Mouse (Mus musculus): ENCODE results near the gene Vapb. TPM values are rescaled to one million over a fixed set of nuclear protein-coding genes. Genes with fewer than 3 reads are reported as not detected.
"Not testable (repeated sequence)": the region's sequence is repeated elsewhere in the genome, so short reads cannot be mapped to it uniquely, and the experiment has no call there.

Vapb gene
- polyA plus RNA-seq, 1 experiment from 2014 or later, result 15.1 TPM

DNA sequence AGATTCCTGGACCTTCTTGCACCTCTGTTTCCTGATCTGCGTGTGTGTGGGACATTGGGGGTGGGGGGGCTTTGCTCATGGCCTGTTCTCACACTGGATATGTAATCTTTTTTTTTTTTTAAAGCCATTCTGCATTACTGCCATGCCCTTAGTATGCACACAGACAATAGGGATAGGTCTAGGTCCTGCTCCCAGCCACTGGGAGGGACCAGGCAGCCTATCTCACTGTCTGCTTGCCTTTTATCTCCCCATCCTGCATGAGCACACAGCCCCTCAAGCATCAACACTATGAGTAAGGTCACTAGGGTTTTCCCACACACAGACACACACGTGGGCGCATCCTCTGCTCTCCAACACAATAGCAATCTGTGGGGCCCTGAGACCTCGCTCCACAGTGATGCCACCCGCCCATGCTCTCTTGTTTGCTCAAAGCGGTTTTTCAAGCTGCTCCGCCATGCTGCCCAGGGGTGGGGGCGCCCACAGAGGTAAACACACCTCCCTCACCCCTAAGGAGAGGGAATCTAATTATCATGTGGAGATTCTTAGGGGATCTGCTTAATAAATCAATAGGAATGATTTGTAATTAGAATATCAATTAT lies 22.6 kb upstream of the Vapb start:
- Histone ChIP-seq H3K27ac (replicated peaks) (peak overlapping the region; percentile 68), H3K4me2 (no peak overlapping the region), H3K9me3 (no peaks in the 10 kb centered on the region), H3K27me3 (no peaks in the 10 kb centered on the region), H3K4me3 (no peak overlapping the region), H3K4me1 (replicated peaks) (peaks cover 22% of the 10 kb centered on the region), H3K36me3 (no peaks in the 10 kb centered on the region), H3K9ac (0 out of 2 replicates have a peak overlapping the region, but pooled peaks have one; percentile 17)
- ATAC-seq (ENCODE audit: low read depth), result peak; percentile 60
- 35% methylated on average over 8 of the region's 8 CpGs for WGBS

GRCm38 (mm10) chr2:173716966-173717365 lies 20.3 kb upstream of the Vapb start:
- peaks cover 22% of the 10 kb centered on the region for H3K4me1 ChIP-seq (replicated peaks)
- H3K27ac ChIP-seq (replicated peaks), result no peak overlapping the region
- H3K4me2 ChIP-seq, result no peak overlapping the region
- no peaks in the 10 kb centered on the region for H3K36me3 ChIP-seq
- no peak overlapping the region for H3K9ac ChIP-seq
- no peak for ATAC-seq (ENCODE audit: low read depth)
- no peak overlapping the region for H3K4me3 ChIP-seq
- 76% methylated on average over 5 of the region's 5 CpGs for WGBS
- no peaks in the 10 kb centered on the region for H3K9me3 ChIP-seq
- H3K27me3 ChIP-seq, result no peaks in the 10 kb centered on the region

- H3K27ac ChIP-seq (replicated peaks); H3K36me3 ChIP-seq; H3K27me3 ChIP-seq; H3K9me3 ChIP-seq; H3K4me2 ChIP-seq; H3K4me3 ChIP-seq; ATAC-seq (ENCODE audit: low read depth); H3K9ac ChIP-seq: not testable (repeated sequence)
- WGBS, result 79% methylated on average over 6 of the region's 7 CpGs
- peaks cover 19% of the 10 kb centered on the region for H3K4me1 ChIP-seq (replicated peaks)
These were observed 18.2 kb upstream of the Vapb start, which contains the start of gene 1700010B08Rik for GRCm38 (mm10) chr2:173719115-173719514. Gene 1700010B08Rik, plus strand, starts transcription at chr2:173719415.

- Histone ChIP-seq H3K4me3 (no peak overlapping the region), H3K27ac (replicated peaks) (no peak overlapping the region), H3K36me3 (no peaks in the 10 kb centered on the region), H3K4me1 (replicated peaks) (peaks cover 21% of the 10 kb centered on the region), H3K9ac (no peak overlapping the region), H3K9me3 (no peaks in the 10 kb centered on the region), H3K4me2 (no peak overlapping the region), H3K27me3 (no peaks in the 10 kb centered on the region)
- ATAC-seq (ENCODE audit: low read depth), result no peak
- 73% methylated on average over 11 of the region's 11 CpGs for WGBS
These were observed 15.0 kb upstream of the Vapb start for GRCm38 (mm10) chr2:173722251-173722857.

DNA sequence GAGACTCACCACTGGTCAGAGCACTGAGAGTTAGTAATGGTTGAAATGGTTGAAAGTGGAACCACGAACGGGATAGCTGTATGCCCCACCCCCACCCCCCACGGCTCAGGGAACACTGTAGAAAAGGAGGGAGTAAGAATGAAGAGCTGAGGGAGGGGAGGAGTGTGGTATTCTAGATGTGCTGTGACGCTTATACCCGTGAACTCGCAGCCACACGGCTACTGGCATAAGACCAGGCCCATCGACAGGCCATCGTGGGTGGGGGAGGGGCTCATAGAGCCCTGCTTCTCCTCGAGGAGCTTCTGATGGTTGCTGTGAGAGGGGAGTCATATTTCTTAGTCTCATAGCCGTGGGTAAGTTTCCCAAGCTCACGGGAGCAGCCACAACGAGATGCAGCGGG lies 12.9 kb upstream of the Vapb start:
- peak; percentile 37; the same call in 1 of the 2 replicates for ATAC-seq (ENCODE audit: low read depth)
- WGBS, result 19% methylated on average over 14 of the region's 14 CpGs
- no peaks in the 10 kb centered on the region for H3K27me3 ChIP-seq
- no peak overlapping the region for H3K4me3 ChIP-seq
- H3K9me3 ChIP-seq, result no peaks in the 10 kb centered on the region
- H3K36me3 ChIP-seq, result no peaks in the 10 kb centered on the region
- H3K9ac ChIP-seq, result no peak overlapping the region
- no peak overlapping the region for H3K4me2 ChIP-seq
- no peak overlapping the region for H3K27ac ChIP-seq (replicated peaks)
- H3K4me1 ChIP-seq (replicated peaks), result peaks cover 21% of the 10 kb centered on the region

DNA sequence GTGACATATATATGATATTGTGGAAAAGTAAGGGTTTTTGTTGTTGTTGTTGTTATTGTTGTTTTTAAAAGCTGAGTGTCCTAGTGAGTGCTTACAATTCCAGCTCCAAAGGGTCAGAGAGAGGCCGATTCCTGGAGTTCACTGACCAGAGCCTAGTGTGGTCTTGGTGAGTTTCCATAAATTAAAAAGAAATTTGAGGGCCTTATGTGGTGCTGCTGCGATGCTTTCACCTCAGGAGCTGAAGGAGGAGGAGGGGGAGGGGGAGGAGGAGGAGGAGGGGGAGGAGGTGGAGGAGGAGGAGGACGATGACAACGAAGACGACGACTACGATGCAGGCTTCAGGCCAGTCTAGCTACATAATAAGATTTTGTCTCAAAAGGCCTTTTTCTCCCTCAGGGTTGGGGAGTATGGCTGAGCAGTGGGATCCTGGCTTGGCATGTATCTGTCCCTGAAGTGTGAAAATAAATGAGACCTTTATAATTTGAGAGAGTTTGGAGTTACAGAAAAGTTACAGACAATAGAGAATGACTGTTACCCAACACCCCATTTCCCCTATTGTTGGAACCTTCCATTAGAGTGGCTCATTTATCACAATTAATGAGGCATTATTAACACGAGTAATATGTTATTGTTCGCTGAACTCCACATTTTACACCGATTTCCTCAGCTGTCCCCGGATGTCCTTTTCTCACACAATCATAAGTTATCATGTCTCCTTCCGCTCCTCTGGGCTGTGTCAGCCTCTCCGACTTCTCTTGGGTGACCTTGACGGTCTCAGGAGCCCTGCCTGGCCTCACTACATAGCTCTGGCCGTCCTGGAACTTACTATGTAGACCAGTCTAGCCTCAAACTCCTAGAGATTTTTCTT lies 12.1 kb upstream of the Vapb start:
- Histone ChIP-seq H3K4me2 (no peak overlapping the region), H3K27ac (replicated peaks) (no peak overlapping the region), H3K4me3 (no peak overlapping the region), H3K27me3 (no peaks in the 10 kb centered on the region), H3K4me1 (replicated peaks) (peaks cover 25% of the 10 kb centered on the region), H3K36me3 (no peaks in the 10 kb centered on the region), H3K9ac (no peak overlapping the region), H3K9me3 (no peaks in the 10 kb centered on the region)
- 0 out of 2 replicates have a peak, but pooled peaks have one; percentile 47 for ATAC-seq (ENCODE audit: low read depth)
- WGBS, result 22% methylated on average over 15 of the region's 15 CpGs

GRCm38 (mm10) chr2:173725819-173726218 lies 11.5 kb upstream of the Vapb start:
- Histone ChIP-seq H3K9ac (no peak overlapping the region), H3K4me3 (no peak overlapping the region), H3K36me3 (no peaks in the 10 kb centered on the region), H3K27me3 (no peaks in the 10 kb centered on the region), H3K4me1 (replicated peaks) (peaks cover 31% of the 10 kb centered on the region), H3K9me3 (no peaks in the 10 kb centered on the region), H3K4me2 (no peak overlapping the region), H3K27ac (replicated peaks) (no peak overlapping the region)
- no peak for ATAC-seq (ENCODE audit: low read depth)
- 84% methylated on average over 4 of the region's 4 CpGs for WGBS

DNA sequence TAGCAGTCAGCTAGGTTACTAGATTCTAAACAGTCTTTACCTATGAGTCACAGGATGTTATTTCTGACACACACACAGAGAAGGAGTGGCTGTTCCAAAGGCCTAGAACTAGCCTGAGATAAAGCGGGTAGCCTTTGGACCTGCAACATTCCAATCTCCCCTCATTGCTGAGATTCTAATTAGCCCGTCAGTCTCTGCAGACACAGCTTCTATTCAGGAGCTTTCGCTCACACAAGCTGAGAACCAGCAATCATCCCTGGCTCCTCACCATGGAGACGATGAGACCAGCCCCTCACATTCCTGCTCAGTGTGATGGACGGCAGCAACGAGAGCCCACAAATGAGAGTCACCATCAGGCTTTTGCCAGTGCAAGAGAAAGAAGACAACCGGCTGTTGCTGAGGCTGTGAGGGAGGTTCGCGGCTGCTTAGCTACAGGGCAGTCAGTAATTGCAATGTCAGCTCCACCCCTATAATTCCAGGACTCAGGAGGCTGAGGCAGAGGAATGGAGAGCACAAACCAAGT lies 6.8 kb upstream of the Vapb start:
- H3K9ac ChIP-seq, result peak overlapping the region; percentile 23; the same call in 1 of the 2 replicates
- H3K27me3 ChIP-seq, result no peaks in the 10 kb centered on the region
- no peak overlapping the region for H3K4me3 ChIP-seq
- peak overlapping the region; percentile 33; the same call in 1 of the 2 replicates for H3K27ac ChIP-seq (replicated peaks)
- peaks cover 34% of the 10 kb centered on the region for H3K4me1 ChIP-seq (replicated peaks)
- H3K9me3 ChIP-seq, result no peaks in the 10 kb centered on the region
- no peaks in the 10 kb centered on the region for H3K36me3 ChIP-seq
- ATAC-seq (ENCODE audit: low read depth), result peak; percentile 61
- no peak overlapping the region for H3K4me2 ChIP-seq
- 6% methylated on average over 9 of the region's 9 CpGs for WGBS

DNA sequence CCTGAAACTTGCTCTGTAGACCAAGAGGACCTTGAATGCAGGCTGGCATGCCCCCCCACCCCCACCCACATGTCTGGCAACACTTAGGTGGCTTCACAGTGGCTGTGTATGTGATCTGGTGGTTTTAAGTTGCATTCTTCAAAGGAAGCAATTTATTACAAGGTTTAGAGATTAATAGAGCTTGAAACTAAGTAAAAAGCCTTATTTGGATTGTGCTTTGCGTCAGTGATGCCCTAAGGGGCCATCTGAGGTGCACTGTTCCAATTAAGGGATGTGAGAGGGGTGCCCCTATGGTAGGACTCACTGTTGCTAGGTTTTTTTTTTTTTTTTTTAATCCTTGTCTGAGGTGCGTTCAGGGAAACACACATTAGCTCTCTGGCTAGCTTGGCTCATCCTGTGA lies 2.9 kb upstream of the Vapb start:
- Histone ChIP-seq H3K4me2 (no peak overlapping the region), H3K36me3 (0 out of 2 replicates have a peak, but pooled peaks cover 8% of the 10 kb centered on the region), H3K4me3 (no peak overlapping the region), H3K9ac (no peak overlapping the region), H3K27ac (replicated peaks) (no peak overlapping the region), H3K9me3 (no peaks in the 10 kb centered on the region), H3K27me3 (no peaks in the 10 kb centered on the region), H3K4me1 (replicated peaks) (peaks cover 43% of the 10 kb centered on the region)
- 53% methylated on average over 2 of the region's 2 CpGs for WGBS
- no peak for ATAC-seq (ENCODE audit: low read depth)

DNA sequence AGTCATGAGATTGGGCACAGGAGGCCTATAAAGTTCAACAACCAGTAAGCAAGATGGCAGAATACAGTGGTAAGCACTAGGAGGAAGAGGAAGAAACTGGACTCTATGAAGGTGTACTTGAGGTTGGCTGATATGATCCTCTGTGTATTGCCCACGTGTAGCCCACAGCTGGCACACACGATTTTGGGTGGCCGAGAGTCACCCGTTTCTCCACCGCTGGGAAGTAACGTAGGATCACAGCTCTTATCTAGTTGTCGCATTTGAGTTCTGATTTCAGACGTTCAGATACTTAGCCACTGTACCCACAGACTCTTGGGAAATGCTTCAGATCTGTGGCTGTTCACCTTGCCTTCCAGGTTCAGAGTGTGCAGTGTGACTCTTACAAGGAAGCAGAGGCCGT lies 921 bp downstream of the Vapb start:
- Histone ChIP-seq H3K27me3 (no peaks in the 10 kb centered on the region), H3K9me3 (no peaks in the 10 kb centered on the region), H3K4me3 (peak overlapping the region; percentile 80), H3K27ac (replicated peaks) (no peak overlapping the region), H3K4me1 (replicated peaks) (peaks cover 54% of the 10 kb centered on the region), H3K36me3 (0 out of 2 replicates have a peak, but pooled peaks cover 8% of the 10 kb centered on the region), H3K4me2 (peak overlapping the region; percentile 63), H3K9ac (peak overlapping the region; percentile 88)
- WGBS, result 89% methylated on average over 9 of the region's 9 CpGs
- peak; percentile 1; the same call in 1 of the 2 replicates for ATAC-seq (ENCODE audit: low read depth)

- WGBS, result 97% methylated on average over 7 of the region's 7 CpGs
These were observed 1.8 kb downstream of the Vapb start for GRCm38 (mm10) chr2:173739107-173739506.

GRCm38 (mm10) chr2:173742090-173742489 lies 4.8 kb downstream of the Vapb start:
- H3K9ac ChIP-seq, result no peak overlapping the region
- ATAC-seq (ENCODE audit: low read depth), result no peak
- H3K27ac ChIP-seq (replicated peaks), result 0 out of 2 replicates have a peak overlapping the region, but pooled peaks have one; percentile 9
- peaks cover 49% of the 10 kb centered on the region for H3K4me1 ChIP-seq (replicated peaks)
- no peak overlapping the region for H3K4me3 ChIP-seq
- no peak overlapping the region for H3K4me2 ChIP-seq
- H3K27me3 ChIP-seq, result no peaks in the 10 kb centered on the region
- 0 out of 2 replicates have a peak, but pooled peaks cover 4% of the 10 kb centered on the region for H3K9me3 ChIP-seq
- H3K36me3 ChIP-seq, result peaks cover 12% of the 10 kb centered on the region; the same call in 1 of the 2 replicates
- WGBS, result 26% methylated on average over 13 of the region's 13 CpGs

More at GRCm38 (mm10) chr2:173739107-173739506, 1.8 kb downstream of the Vapb start:
- H3K4me3 ChIP-seq, result no peak overlapping the region
- H3K27ac ChIP-seq (replicated peaks), result no peak overlapping the region
- H3K4me1 ChIP-seq (replicated peaks), result peaks cover 58% of the 10 kb centered on the region
- H3K4me2 ChIP-seq, result no peak overlapping the region
- ATAC-seq (ENCODE audit: low read depth), result no peak
- H3K9me3 ChIP-seq, result no peaks in the 10 kb centered on the region
- 0 out of 2 replicates have a peak, but pooled peaks cover 8% of the 10 kb centered on the region for H3K36me3 ChIP-seq
- H3K9ac ChIP-seq, result no peak overlapping the region
- H3K27me3 ChIP-seq, result no peaks in the 10 kb centered on the region

Data from neural tube, embryonic 13.5 days (tissue).